Mouse (Mus musculus) testis, adult 2 months (tissue): ENCODE data around the gene Kcnk7. TPM values are rescaled to one million over a fixed set of nuclear protein-coding genes. Genes with fewer than 3 reads are reported as not detected.

ENCODE experiments used
- H3K27ac ChIP-seq: fragments of 200-500 bp; 2 replicates; pipeline ENCODE4 v1.5.1; 2012; ENCODE audit warnings: low read depth, low read length; ENCODE audit not compliant: control insufficient read depth, insufficient read depth
- H3K27me3 ChIP-seq: fragments of 200-500 bp; 2 replicates; pipeline ENCODE4 v1.6.1; 2012; ENCODE audit warnings: mild to moderate bottlenecking, low read length, moderate library complexity; ENCODE audit not compliant: control insufficient read depth, insufficient read depth
- H3K36me3 ChIP-seq: fragments of 200-500 bp; 2 replicates; pipeline ENCODE4 v1.6.1; 2012; ENCODE audit warnings: mild to moderate bottlenecking, low read length; ENCODE audit not compliant: control insufficient read depth, insufficient read depth
- H3K4me1 ChIP-seq: fragments of 200-500 bp; 2 replicates; pipeline ENCODE4 v1.6.1; 2012; ENCODE audit warnings: low read length; ENCODE audit not compliant: control insufficient read depth, insufficient read depth
- H3K4me3 ChIP-seq: fragments of 200-500 bp; 2 replicates; pipeline ENCODE4 v1.5.1; 2012; ENCODE audit warnings: low read depth, mild to moderate bottlenecking, low read length, moderate library complexity, mixed read lengths; ENCODE audit not compliant: control insufficient read depth
- CTCF ChIP-seq: fragments of 200-500 bp; IDR thresholded peaks from 2 replicates; pipeline ENCODE4 v1.5.1; 2012; ENCODE audit warnings: low read depth, mild to moderate bottlenecking, inconsistent platforms, low read length, moderate library complexity; ENCODE audit not compliant: control insufficient read depth, insufficient read depth, insufficient replicate concordance
- POLR2A ChIP-seq: fragments of 200-500 bp; IDR thresholded peaks from 2 replicates; pipeline ENCODE4 v1.6.1; 2012; ENCODE audit warnings: low read depth, mild to moderate bottlenecking, inconsistent platforms, low read length, moderate library complexity; ENCODE audit not compliant: control insufficient read depth
- polyA plus RNA-seq: library from polyadenylated mRNA; depleted of rRNA; stranded (reverse); fragments of >200 nt; gene quantifications from 2 replicates; pipeline ENCODE4 v1.2.3, GENCODE M21; 2012

The Kcnk7 gene
- polyA plus RNA-seq, 1 experiment = 10.2 TPM

DNA sequence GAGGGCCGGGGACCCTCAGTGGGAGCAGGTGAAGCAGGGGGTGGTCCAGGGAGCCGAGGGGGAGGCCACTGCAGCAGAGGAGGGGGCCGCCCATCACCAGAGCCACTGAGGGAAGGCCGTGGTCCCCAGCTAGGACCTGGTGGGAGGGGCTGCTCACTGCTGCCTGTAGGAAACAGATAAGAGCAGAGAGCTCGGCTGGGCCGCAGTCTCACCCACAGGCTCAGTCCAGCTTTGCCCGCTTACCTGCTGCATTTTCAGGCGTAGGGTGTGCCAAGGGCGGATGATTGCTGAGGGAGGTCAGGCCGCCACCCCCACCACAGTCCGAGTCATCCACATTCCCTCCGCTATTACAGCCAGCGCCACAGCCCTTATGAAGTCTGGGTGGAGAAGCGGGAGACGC lies 38.7 kb upstream of the Kcnk7 start:
- Histone ChIP-seq H3K4me1 (peaks cover 13% of the 10 kb centered on the region), H3K4me3 (no peak overlapping the region), H3K27ac (no peak overlapping the region), H3K27me3 (no peaks in the 10 kb centered on the region), H3K36me3 (peaks cover 3% of the 10 kb centered on the region; the same call in 1 of the 2 replicates)
- TF ChIP-seq CTCF (no peak), POLR2A (no peak)

DNA sequence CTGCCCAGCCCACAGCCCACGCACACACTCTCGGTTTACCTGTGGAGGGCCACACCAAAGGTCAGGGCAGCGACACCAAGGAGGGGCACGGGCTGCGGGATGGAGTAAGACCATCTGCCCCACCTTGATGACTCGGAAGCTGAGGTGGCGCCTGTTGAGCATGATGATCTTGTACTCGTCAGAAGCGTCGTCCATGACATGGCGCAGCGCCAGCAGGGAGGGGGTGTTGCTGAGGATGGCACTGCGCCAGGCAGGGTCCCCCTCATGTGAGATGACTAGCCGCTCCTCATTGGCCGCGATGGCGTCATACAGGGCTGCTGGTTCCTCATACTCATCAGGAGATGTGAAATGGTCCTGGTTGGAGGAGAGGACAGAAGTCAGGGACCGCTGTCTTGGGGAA lies 37.8 kb upstream of the Kcnk7 start:
- TF ChIP-seq POLR2A (no peak), CTCF (no peak)
- Histone ChIP-seq H3K4me1 (peaks cover 10% of the 10 kb centered on the region), H3K27me3 (no peaks in the 10 kb centered on the region), H3K27ac (no peak overlapping the region), H3K4me3 (no peak overlapping the region), H3K36me3 (peaks cover 3% of the 10 kb centered on the region; the same call in 1 of the 2 replicates)

DNA sequence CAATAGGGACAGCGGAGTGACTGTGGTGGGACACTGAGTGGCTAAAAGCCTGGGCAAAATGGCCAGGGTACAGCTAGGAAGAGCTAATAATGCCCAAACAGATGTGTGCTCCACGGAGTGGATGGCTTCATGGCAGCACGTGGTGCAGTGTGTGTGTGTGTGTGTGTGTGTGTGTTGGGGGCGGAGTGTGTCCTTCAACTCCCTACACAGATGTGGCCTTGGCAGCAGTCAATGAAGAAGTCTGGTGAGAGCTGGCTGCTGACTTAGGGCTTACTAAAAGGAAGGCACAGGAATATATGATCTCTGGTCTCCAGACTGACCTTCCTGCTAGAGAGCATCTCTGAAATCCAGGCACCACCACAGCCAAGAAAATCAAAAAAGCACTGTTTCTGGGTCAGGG lies 35.8 kb upstream of the Kcnk7 start:
- no peak overlapping the region for H3K27ac ChIP-seq
- no peak for TF ChIP-seq POLR2A
- no peak for TF ChIP-seq CTCF
- peaks cover 4% of the 10 kb centered on the region for H3K36me3 ChIP-seq
- no peaks in the 10 kb centered on the region for H3K27me3 ChIP-seq
- H3K4me3 ChIP-seq = no peak overlapping the region
- peaks cover 5% of the 10 kb centered on the region; the same call in 1 of the 2 replicates for H3K4me1 ChIP-seq

DNA sequence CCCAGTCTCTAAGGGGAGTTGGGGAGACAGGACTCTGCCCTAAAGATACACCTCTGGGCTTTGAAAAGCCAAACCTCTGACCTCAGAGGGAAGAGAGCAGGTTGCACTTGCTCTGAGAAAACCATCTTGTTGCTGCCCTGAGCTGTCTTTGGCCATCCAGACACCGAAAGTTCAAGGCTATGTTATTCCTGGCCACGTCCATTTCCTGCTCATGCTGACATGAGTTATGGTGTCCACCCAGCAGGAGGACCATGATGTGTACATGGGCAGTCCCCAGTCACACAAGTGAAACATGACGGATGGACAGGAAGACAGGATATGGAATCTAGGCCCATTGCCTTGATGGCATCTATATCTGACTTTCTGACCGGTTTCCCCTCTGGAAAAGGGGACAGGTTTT lies 23.7 kb upstream of the Kcnk7 start:
- Histone ChIP-seq H3K4me3 (no peak overlapping the region), H3K27me3 (no peaks in the 10 kb centered on the region), H3K36me3 (peaks cover 10% of the 10 kb centered on the region), H3K27ac (no peak overlapping the region), H3K4me1 (no peaks in the 10 kb centered on the region)
- TF ChIP-seq CTCF (no peak), POLR2A (no peak)

DNA sequence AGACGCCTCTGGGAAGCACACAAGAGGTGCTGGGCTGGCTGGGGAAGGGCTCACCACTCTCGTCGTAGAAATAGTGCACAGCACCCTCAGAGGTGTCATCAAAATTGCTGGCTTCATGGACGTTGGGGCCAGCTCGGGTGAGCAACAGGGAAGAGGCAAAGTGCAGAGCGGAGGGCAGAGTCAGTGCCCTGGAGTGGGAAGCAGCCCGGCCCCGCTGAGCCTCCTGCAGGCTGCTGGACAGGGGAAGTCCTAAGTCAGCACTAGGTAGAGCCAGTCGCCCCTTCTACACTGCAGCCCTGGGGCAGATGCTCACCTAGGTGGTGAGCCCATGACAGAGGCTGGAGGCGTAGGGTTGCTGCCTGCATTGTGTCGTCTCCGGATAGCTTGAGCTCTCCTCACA lies 19.9 kb upstream of the Kcnk7 start:
- Histone ChIP-seq H3K4me1 (peaks cover 3% of the 10 kb centered on the region), H3K27ac (no peak overlapping the region)
- TF ChIP-seq CTCF = no peak
- no peak for TF ChIP-seq POLR2A

DNA sequence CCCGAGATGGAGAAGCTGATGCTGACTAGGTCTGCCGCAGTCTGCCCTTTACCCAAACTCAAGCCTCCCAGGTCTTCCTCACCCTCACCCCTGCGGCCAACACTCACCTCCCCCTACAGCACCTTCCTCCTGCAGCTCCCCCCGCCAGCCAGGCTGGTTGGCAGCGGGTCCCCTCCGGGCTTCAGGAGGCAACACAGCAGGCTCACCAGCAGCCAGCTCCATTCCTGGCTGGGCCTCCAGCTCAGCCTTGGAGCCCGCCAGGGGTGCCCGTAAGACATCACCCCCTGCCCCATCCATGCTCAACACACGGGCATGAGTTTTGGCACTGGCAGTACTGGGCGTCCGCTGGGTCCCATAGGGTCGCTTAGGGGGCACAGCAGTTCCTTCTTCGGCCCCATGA lies 19.2 kb upstream of the Kcnk7 start:
- Histone ChIP-seq H3K27ac (no peak overlapping the region), H3K4me3 (no peak overlapping the region), H3K36me3 (peaks cover 2% of the 10 kb centered on the region), H3K27me3 (no peaks in the 10 kb centered on the region), H3K4me1 (peaks cover 8% of the 10 kb centered on the region)
- TF ChIP-seq CTCF = no peak
- no peak for TF ChIP-seq POLR2A

More for the DNA sequence above, 19.9 kb upstream of the Kcnk7 start:
- H3K4me3 ChIP-seq = no peak overlapping the region
- H3K36me3 ChIP-seq = peaks cover 3% of the 10 kb centered on the region
- H3K27me3 ChIP-seq = no peaks in the 10 kb centered on the region

DNA sequence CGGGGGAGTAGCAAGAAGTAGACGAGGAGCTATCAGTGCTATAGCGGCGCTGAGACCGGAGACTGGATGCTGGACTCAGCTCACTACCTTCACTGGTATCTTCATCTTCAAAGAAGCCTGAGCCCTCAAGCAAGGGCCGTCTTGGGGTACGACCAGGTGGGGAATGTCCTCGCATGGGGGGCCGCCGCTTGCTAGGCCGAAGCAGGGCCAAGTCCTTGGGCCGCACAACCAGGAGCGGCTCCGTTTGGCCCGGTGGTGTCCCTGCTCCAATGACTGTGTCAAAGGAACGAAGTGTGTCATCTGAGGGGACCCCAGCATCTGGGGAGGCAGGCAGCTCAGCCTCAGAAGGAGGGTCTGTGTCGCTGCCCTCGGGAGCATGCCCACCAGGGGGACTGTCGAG lies 18.7 kb upstream of the Kcnk7 start:
- Histone ChIP-seq H3K27ac (no peak overlapping the region), H3K36me3 (no peaks in the 10 kb centered on the region; the same call in none of the 2 replicates), H3K27me3 (no peaks in the 10 kb centered on the region), H3K4me3 (no peak overlapping the region), H3K4me1 (peaks cover 12% of the 10 kb centered on the region)
- TF ChIP-seq POLR2A (no peak), CTCF (no peak)

DNA sequence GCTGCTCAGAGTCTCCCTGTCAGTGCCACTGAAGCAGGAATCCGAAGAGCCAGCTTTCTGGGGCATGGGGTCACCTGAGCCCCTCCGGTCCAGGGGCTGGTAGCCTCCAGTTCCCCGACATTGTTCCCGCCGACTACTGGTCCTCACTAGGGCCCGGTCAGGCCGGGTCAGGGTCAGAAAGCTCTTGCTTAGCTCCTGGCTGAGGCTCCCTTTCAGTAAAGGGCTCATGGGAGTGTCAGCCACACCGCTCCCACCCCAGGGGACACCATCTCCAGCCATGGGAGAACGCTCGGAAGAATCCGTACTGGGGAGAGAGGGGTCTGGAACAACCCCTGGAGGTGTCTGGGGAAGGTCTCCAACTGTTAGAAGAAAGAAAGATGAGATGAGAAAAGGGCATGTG lies 18.3 kb upstream of the Kcnk7 start:
- no peak overlapping the region for H3K27ac ChIP-seq
- no peak overlapping the region for H3K4me3 ChIP-seq
- peaks cover 16% of the 10 kb centered on the region for H3K4me1 ChIP-seq
- no peaks in the 10 kb centered on the region; the same call in none of the 2 replicates for H3K36me3 ChIP-seq
- H3K27me3 ChIP-seq = no peaks in the 10 kb centered on the region
- TF ChIP-seq CTCF = no peak
- no peak for TF ChIP-seq POLR2A
